Mouse (Mus musculus) brain, embryonic 18.5 days (tissue): ENCODE results near the gene Sfxn2.

Source experiments
- DNase-seq: peaks from one replicate; pipeline ENCODE4 v3.0.0-alpha.2; 2012; ENCODE audit warnings: low read depth, low spot score

The Sfxn2 gene

GRCm38 (mm10) chr19:46628403-46628802 is 55.2 kb downstream of the Sfxn2 start:
- no peak for DNase-seq

DNA sequence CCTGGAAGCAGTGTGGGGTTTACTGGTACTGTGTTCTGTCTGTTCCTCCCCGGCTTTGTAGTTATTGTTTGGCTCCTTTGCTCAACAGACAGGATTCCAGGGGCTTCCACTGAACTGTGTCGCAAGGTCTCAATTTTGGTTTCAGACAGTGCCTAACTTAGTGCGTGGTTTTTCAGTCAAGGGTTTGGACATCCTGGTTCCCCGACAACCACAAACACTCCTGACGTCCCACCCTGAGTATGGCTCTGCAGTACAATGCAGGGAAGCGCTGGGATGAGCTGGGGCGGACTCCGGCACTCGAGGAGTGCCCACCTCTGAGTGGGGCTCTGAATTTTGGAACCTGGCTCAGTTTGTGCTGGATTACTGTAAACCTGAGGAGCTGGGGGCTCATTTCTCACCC is 56.6 kb downstream of the Sfxn2 start:
- DNase-seq: no peak

GRCm38 (mm10) chr19:46631637-46632036 is 58.5 kb downstream of the Sfxn2 start:
- no peak for DNase-seq

DNA sequence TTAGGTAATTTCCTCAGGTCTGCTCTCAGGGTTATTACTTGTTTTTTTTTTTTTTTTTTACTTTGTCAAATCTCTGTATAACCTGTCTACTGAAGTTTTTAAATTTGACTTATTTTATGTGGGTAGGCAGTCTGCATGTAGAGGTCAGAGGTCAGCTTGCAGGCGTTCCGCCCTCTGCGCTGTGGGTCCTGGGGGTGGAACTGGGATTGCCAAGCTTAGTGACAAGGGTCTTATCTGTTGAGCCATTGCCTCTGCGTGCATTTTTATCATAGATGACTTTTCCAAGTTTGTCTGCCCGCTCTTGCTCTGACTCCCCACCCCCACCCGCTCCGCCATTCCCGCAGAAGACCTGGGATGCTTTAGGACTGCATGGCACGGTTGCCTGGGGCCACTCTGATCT is 62.6 kb downstream of the Sfxn2 start:
- no peak for DNase-seq

GRCm38 (mm10) chr19:46637598-46637997 is 64.4 kb downstream of the Sfxn2 start:
- DNase-seq: no peak

GRCm38 (mm10) chr19:46639053-46639452 is 65.9 kb downstream of the Sfxn2 start:
- no peak for DNase-seq

GRCm38 (mm10) chr19:46639496-46639895 is 66.3 kb downstream of the Sfxn2 start:
- no peak for DNase-seq

- no peak for DNase-seq
Measured at GRCm38 (mm10) chr19:46640780-46641179, 67.6 kb downstream of the Sfxn2 start.

DNA sequence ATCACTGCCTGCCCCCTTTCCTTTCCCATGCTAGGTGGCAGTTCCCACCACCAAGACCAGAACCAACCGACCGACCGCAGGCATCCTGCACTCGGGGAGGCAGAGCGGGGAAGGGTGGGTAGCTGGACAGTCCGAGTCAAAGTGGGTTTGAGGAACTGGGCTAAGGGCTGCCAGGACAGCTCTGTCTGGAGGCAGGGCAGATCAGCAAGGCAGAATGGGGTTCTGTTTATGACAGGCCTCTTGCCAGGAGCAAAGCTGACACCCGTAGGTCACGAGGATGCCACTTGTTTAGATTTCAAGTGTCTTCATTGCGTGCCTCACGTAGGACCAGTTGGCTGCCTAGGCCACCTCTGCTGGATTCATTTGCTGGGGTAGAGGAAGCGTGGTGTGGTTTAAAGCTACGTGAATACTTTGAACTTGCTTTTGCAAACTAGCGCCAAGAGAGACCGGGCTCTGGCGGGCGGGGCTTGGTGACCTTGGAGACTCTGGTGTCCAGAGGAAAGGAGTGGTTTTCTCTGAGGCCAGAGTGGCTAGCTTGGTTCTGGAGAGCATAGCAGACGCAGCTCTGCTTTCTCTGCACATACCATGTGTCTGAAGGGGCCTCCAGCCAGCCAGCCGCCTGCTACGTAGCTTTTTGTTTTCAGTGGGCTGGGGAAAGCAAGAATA is 68.4 kb downstream of the Sfxn2 start:
- DNase-seq: no peak

DNA sequence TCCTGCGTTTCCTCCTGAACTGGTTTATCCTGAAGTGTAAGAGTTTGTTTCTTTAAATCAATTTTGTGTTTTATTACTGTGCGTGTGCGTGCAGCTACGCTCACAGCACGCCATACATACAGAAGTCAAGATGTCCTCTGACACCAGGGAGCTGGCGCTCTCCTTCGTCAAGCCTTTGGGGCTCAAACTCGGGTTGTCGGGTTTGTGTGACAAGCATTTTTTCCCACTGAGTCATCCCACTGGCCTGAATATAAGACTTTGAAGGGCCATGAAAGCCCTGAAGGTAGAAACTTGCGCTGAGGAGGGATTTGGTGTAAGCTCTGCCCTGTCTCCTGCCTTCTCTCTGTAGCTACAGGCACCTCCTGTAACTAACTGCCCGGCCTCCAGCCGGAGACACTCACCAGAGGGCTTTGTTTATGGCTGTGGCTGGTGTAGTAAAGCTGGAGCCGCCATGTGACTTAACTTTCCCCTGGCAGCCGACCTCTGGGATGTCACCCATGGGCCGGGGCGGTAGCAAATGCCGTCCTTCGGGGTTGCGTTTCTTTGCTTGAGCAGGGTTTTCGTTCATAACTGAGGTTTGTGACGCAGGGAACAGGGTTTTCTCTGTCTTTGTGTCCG is 69.1 kb downstream of the Sfxn2 start:
- DNase-seq: no peak

DNA sequence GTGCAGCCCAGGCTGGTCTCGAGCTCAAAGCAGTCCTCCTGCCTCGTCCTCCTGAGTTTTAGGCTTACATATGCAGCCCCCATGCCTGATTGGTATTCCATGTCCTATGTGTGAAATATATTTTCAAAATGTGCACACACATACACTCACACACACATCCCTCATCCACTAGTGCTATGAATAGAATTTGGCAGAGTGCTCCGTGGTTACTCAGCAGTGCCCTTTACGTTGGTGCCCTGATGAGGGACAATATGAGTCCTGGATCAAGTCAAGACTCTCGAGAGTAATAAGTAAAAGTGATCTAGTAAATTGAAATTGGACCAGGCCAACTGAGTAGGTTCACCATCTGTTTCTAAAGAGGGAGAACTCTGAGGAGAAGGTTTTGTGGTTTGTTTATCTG is 70.1 kb downstream of the Sfxn2 start:
- DNase-seq: no peak

GRCm38 (mm10) chr19:46644343-46644792 is 71.2 kb downstream of the Sfxn2 start:
- DNase-seq: no peak

- DNase-seq: peak; percentile 26
Measured at GRCm38 (mm10) chr19:46644793-46645602, 71.8 kb downstream of the Sfxn2 start.

DNA sequence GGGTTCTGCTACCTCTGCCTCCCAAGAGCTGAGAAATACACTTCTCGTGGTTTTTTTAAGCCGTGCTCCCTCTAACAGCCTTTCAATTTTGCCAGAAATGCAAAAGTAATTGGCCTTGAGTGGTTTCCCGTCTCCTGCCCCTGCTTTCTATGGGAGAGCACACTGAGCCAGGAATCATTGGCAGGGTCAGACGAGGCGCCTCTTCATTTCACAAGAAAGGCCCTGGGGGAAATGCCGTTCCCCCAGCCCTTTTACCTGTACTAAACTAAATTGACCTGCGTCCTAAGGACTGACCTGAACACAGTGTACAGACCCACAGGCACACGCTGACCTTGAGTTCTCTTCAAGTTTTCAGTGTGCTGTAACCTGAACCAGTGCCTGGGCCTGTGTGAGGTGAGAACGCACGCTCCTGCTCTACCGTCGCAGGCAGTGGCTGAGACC is 72.9 kb downstream of the Sfxn2 start:
- DNase-seq: no peak

GRCm38 (mm10) chr19:46647254-46647653 is 74.1 kb downstream of the Sfxn2 start:
- DNase-seq: no peak
